Mouse (Mus musculus): ENCODE results near the gene Zfp775.

Gene Zfp775

DNA sequence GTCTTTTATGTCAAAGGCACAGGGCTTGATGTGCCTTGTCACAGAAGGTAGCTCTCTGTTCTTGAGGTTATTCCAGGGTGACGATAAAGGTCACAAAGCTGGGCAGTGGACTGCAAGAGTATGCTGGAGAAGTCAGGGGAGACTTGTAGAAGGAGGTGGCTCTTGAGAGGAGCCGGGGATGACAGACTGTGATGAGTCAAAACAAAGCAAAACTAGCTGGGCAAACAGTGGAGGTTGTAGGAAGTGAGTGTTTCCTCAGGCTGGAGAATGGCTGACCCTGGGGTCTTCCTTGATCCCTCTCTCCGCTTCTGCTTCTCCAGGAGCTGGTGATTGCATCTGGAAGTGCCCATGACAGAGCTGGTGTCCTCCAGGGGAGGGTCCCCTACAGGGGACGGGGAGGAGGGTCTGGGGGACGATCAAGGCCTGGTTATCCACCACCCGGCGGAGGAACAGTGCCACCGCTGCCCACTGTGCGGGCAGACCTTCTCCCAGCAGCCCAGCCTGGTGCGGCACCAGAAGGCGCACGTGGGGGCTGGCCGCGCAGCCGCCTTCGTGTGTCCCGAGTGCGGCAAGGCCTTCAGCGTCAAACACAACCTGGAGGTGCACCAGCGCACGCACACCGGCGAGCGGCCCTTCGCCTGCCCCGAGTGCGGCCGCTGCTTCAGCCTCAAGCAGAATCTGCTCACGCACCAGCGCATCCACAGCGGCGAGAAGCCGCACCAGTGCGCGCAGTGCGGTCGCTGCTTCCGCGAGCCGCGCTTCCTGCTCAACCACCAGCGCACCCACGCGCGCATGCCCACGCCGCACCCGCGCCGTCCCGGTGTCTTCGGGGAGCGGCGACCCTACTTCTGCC lies 27.2 kb downstream of the Zfp775 start:
- DNase-seq: peak; percentile 66

- no peak for DNase-seq
Observed at GRCm38 (mm10) chr6:48629661-48630034, 27.8 kb downstream of the Zfp775 start.

DNA sequence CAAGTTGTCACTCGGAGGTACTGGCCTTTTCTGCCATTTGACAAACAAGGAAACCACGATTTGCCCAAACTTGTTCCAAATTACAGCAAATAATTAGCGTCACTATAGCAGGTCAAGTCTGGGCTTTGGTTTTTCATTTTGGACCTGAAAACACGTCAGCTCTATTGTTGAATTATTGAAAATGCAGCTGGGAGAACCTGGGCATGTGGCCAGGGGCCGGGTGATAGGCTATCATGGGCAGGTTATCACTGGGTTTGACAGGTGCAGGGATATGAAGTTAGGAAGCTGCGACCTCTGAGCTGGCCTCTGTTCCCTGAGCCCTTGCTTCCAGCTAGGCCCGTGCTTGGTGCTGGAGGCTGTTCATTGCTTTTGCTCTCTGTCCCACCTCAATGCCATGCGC lies 29.0 kb downstream of the Zfp775 start:
- no peak for DNase-seq

GRCm38 (mm10) chr6:48635105-48635504 lies 33.2 kb downstream of the Zfp775 start:
- no peak for DNase-seq

DNA sequence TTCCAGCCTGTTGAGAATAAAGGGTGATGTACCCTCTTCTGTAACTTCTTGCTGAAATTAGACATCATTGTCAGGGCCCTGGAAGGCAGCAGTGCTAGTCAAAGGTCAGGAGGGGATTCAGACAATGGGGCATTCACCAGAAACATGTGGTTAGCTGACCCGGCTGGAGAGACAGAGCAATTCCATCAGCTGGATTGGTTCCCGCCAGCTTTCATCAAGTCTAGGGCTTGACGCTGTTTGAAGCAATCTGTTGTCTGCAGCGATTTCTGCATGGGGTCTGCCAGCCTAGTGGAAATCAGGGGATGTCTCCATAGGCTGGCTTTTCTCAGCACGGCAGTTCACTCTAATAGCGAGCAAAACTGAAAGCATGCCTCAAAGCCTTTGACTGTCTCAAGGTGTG lies 34.7 kb downstream of the Zfp775 start:
- DNase-seq: no peak

- no peak for DNase-seq
Observed at GRCm38 (mm10) chr6:48637811-48638500, 36.1 kb downstream of the Zfp775 start.

GRCm38 (mm10) chr6:48638553-48638952 lies 36.7 kb downstream of the Zfp775 start:
- DNase-seq: no peak

DNA sequence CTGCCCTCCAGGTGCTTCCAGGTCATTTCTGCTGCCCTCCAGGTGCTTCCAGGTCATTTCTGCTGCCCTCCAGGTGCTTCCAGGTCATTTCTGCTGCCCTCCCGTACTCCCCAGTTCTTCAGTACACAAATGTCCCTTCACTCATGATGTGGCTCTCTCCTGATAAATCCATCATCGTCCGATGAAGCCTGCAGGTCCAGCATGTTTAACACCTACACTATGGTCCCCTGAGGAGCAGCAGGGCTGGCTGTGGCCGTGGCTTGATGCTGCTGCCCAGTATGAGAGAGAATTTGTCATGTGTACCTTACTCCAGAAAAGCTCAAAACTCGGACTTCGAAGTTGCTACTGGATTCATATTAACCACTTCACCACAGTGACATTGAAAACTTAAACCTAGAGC lies 39.5 kb downstream of the Zfp775 start:
- no peak for DNase-seq

DNA sequence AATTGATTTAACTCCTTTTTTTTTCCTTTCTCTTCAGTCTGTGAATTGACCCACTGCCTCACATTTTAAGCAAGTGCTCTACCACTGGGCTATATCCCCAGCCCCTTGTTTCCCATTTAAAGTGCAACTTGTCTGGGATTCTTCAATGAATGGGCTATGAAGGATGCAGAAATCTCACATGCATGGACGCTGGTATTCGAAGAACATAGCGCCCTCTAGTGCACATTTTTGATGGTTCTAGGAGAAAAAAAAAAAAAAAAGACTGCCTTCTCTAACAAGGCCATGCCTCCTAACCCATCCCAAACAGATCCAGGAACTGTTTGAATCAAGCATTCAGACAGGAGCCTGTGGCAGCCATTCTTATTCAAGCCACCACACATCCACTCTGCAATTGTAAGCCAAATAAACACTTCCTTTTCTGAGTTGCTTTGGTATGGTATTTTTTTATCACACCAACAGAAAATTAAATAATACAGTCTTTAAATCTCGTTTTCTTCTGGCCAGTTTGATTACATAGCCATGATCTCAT lies 41.0 kb downstream of the Zfp775 start:
- DNase-seq: peak; percentile 41

- peak; percentile 84 for DNase-seq
Observed at GRCm38 (mm10) chr6:48645660-48646308, 43.9 kb downstream of the Zfp775 start.

DNA sequence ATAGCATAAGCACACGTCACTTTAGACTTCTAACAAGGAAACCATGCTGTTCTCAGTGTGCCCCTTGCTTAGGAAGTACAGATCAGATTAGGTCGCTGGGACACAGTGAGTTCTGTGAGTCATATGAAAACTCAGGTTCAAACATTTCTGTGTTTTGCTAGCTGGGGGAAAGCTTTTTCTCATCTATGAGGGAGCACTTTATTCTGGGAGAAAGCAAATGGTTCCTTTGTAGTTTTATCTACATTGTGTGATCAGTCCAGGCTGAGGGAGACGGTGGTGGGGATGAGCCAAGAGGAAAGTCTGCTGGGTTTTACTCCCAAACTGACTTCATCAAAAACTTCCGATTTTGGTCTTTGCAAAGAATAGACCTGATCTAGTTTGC lies 44.4 kb downstream of the Zfp775 start:
- DNase-seq: no peak

DNA sequence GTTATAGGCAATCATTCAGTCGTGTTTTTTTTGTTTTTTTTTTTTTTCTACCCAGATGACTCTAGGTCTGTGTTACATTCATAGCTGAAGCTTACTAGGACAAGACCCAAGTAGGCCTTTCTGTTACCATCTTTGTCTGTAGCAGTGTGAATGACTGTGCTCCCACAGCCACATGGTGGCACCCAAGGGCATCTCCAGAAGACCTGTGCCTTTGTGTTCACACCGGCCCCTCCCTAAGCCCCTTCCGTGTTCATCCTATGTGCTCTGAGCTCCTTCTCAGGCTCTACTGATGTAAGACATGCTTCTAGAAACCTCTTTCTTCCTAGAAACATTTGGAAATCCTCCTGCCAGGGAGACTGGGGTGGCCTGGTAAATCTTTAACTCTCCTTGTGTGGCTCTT lies 45.1 kb downstream of the Zfp775 start, which contains the start of gene Gimap8:
Gimap8 (plus strand) TSS at position 240 of the 400 bp plus-strand sequence.
- peak; percentile 92 for DNase-seq

- DNase-seq: no peak
Observed at GRCm38 (mm10) chr6:48647611-48648010, 45.7 kb downstream of the Zfp775 start.

GRCm38 (mm10) chr6:48648779-48649178 lies 46.9 kb downstream of the Zfp775 start:
- no peak for DNase-seq

GRCm38 (mm10) chr6:48650041-48650440 lies 48.2 kb downstream of the Zfp775 start:
- DNase-seq: no peak

- no peak for DNase-seq
Observed at GRCm38 (mm10) chr6:48658721-48659120, 56.9 kb downstream of the Zfp775 start.

- no peak for DNase-seq
Observed at GRCm38 (mm10) chr6:48664750-48665149, 62.9 kb downstream of the Zfp775 start.

DNA sequence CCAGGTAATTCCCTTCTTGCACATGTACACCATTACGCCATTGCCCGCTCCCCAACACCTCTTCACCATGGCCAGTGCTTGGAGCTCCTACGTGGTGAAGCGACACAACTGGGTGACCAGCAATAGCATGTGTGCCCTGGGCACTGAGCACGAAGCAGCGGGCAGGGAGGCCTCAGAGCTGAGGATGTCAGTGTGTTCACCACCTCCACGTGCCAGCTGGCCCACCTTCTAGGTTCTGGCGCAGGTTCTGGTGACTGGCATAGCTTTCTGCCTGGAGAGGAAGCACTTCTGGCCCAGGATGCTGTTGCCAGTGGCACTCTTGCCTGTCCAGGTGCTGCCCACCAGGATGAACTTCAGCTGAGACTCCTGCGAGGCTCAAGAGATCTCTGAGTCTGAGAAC lies 63.6 kb downstream of the Zfp775 start:
- no peak for DNase-seq

DNA sequence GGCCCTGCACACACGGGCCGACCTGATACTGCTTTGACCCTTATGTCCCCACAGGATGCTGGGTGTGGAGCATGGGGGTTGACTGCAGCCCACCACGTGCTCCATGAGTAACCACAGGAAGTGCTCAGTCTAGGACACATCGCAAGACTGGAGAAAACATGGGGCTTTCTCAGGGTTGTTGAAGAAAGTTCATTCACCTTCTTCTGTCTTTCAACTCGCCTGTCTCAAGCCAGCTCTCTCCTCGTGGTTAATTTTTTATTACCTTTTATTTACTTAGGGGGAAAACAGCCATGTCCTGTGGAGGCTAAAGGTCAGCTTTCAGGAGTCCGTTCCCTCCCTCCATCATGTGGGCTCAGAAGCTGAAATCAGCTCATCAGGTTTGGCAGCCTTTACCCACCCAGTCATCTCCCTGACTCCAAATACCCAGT lies 64.3 kb downstream of the Zfp775 start:
- DNase-seq: no peak

DNA sequence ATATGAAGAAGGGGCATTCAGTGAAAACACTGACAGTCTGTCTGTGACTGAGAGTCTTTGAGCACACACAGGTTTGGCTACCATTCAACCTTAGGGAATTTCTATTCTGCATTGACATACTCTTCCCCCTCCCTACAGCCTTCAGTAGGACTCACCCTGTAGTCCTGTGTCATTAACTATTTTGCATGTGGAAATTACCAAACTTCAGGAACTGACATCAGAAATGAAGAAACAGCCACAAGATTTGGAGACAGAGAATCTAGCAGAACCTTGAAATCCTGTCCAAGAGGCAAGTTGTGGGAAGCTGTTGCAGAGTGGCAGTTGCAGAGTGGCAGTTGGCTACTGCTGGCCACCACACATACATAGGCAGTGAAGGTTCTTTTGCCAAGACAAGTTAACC lies 66.2 kb downstream of the Zfp775 start:
- no peak for DNase-seq

- DNase-seq: no peak
Observed at GRCm38 (mm10) chr6:48669446-48669969, 67.6 kb downstream of the Zfp775 start.
